Mouse (Mus musculus): ENCODE measurements around the gene 1700012A03Rik. TPM values are rescaled to one million over a fixed set of nuclear protein-coding genes. Genes with fewer than 3 reads are reported as not detected.

1700012A03Rik gene
- polyA plus RNA-seq, 1 experiment from 2014 or later, result not detected

GRCm38 (mm10) chr6:32022537-32022869, 27.5 kb upstream of the 1700012A03Rik start:
- Histone ChIP-seq H3K4me2 (ENCODE audit: low read depth, low read length) (no peak overlapping the region), H3K27me3 (ENCODE audit: control insufficient read depth, insufficient read depth, low read length) (no peaks in the 10 kb centered on the region), H3K9me3 (replicated peaks; ENCODE audit: control insufficient read depth, low read length) (no peaks in the 10 kb centered on the region), H3K4me1 (ENCODE audit: control insufficient read depth, insufficient read depth, low read length) (peaks cover 5% of the 10 kb centered on the region; the same call in 1 of the 2 replicates), H3K36me3 (ENCODE audit: control insufficient read depth, insufficient read depth, low read length) (no peaks in the 10 kb centered on the region), H3K9ac (ENCODE audit: low read length) (no peak overlapping the region), H3K27ac (ENCODE audit: low read length) (no peak overlapping the region), H3K4me3 (replicated peaks; ENCODE audit: low read length) (no peak overlapping the region)
- no peak for ATAC-seq (ENCODE audit: insufficient read depth, low FRiP score)
- 90% methylated on average over 1 of the region's 1 CpGs for WGBS

- Histone ChIP-seq H3K36me3 (ENCODE audit: control insufficient read depth, insufficient read depth, low read length) (no peaks in the 10 kb centered on the region), H3K9ac (ENCODE audit: low read length) (no peak overlapping the region), H3K4me2 (ENCODE audit: low read depth, low read length) (no peak overlapping the region), H3K27ac (ENCODE audit: low read length) (no peak overlapping the region), H3K4me3 (replicated peaks; ENCODE audit: low read length) (no peak overlapping the region), H3K9me3 (replicated peaks; ENCODE audit: control insufficient read depth, low read length) (no peaks in the 10 kb centered on the region), H3K4me1 (ENCODE audit: control insufficient read depth, insufficient read depth, low read length) (no peaks in the 10 kb centered on the region), H3K27me3 (ENCODE audit: control insufficient read depth, insufficient read depth, low read length) (no peaks in the 10 kb centered on the region)
- ATAC-seq (ENCODE audit: insufficient read depth, low FRiP score), result no peak
- 79% methylated on average over 3 of the region's 3 CpGs for WGBS
Observed at GRCm38 (mm10) chr6:32028228-32029009, 21.6 kb upstream of the 1700012A03Rik start.

DNA sequence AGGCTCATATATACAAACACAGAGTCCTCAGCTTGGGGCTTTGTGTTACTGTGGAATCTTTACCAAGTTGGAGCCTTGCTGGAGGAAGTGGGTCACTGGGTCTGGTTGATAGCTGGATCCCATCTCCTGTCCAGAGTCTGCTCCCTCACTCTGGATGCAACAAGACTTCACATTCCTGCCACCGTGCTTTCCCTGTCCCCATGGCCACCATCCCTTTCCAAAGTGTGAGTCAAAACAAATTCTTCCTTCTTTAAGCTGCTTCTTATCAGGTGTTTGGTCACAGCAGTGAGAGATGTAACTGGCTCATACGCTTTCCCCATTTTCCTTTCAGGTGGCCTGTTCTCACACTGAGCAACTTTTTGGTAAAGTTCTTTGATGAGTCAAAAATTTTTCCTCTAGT, 15.8 kb upstream of the 1700012A03Rik start:
- no peaks in the 10 kb centered on the region for H3K4me1 ChIP-seq (ENCODE audit: control insufficient read depth, insufficient read depth, low read length)
- no peak overlapping the region for H3K9ac ChIP-seq (ENCODE audit: low read length)
- H3K4me3 ChIP-seq (replicated peaks; ENCODE audit: low read length), result no peak overlapping the region
- H3K27me3 ChIP-seq (ENCODE audit: control insufficient read depth, insufficient read depth, low read length), result no peaks in the 10 kb centered on the region
- H3K9me3 ChIP-seq (replicated peaks; ENCODE audit: control insufficient read depth, low read length), result no peaks in the 10 kb centered on the region
- H3K4me2 ChIP-seq (ENCODE audit: low read depth, low read length), result no peak overlapping the region
- no peaks in the 10 kb centered on the region for H3K36me3 ChIP-seq (ENCODE audit: control insufficient read depth, insufficient read depth, low read length)
- 62% methylated on average over 2 of the region's 2 CpGs for WGBS
- ATAC-seq (ENCODE audit: insufficient read depth, low FRiP score), result no peak
- H3K27ac ChIP-seq (ENCODE audit: low read length), result no peak overlapping the region

- Histone ChIP-seq H3K4me1 (ENCODE audit: control insufficient read depth, insufficient read depth, low read length) (no peaks in the 10 kb centered on the region), H3K4me3 (replicated peaks; ENCODE audit: low read length) (no peak overlapping the region), H3K4me2 (ENCODE audit: low read depth, low read length) (no peak overlapping the region), H3K9ac (ENCODE audit: low read length) (no peak overlapping the region), H3K36me3 (ENCODE audit: control insufficient read depth, insufficient read depth, low read length) (no peaks in the 10 kb centered on the region), H3K9me3 (replicated peaks; ENCODE audit: control insufficient read depth, low read length) (no peaks in the 10 kb centered on the region), H3K27me3 (ENCODE audit: control insufficient read depth, insufficient read depth, low read length) (no peaks in the 10 kb centered on the region; the same call in 1 of the 2 replicates), H3K27ac (ENCODE audit: low read length) (no peak overlapping the region)
- ATAC-seq (ENCODE audit: insufficient read depth, low FRiP score), result no peak
Observed at GRCm38 (mm10) chr6:32045344-32045743, 4.7 kb upstream of the 1700012A03Rik start.

DNA sequence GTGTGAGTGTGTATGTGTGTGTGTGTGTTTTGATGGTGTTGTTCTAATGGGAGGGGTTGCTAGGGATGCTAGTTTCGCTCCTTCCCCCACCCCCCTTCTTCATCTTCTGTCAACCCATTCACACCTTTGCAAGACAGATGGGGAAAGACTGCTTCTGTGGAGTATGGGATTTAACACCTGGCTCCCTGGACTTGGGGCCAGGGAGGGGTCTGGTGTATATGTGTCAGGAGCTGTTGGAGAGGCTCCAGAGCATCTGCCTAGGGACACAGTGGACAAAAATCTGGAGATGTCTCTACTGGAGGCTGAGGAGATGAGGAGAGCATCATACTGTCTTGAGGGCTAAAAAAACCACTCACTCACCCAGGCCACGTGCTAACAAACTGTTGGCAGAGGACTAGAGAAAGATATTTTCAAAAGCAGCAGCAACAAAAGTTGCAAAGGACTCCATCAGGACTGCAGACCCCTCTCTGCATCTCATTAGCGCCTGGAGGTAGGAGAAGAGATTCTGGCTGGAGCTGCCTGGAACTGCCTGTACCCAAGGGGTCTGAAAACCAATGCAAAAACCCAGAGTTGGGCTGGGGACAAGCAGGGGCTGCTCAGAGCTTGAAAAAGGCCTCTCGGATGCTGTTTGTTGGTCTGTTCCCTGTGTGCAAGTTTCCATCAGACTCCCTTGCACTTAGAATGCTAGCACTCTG, 643 bp upstream of the 1700012A03Rik start:
- Histone ChIP-seq H3K9me3 (replicated peaks; ENCODE audit: control insufficient read depth, low read length) (no peaks in the 10 kb centered on the region), H3K4me1 (ENCODE audit: control insufficient read depth, insufficient read depth, low read length) (no peaks in the 10 kb centered on the region; the same call in 1 of the 2 replicates), H3K9ac (ENCODE audit: low read length) (no peak overlapping the region), H3K27ac (ENCODE audit: low read length) (no peak overlapping the region), H3K27me3 (ENCODE audit: control insufficient read depth, insufficient read depth, low read length) (no peaks in the 10 kb centered on the region; the same call in 1 of the 2 replicates), H3K4me3 (replicated peaks; ENCODE audit: low read length) (no peak overlapping the region), H3K4me2 (ENCODE audit: low read depth, low read length) (no peak overlapping the region), H3K36me3 (ENCODE audit: control insufficient read depth, insufficient read depth, low read length) (no peaks in the 10 kb centered on the region)
- 49% methylated on average over 4 of the region's 4 CpGs for WGBS
- no peak for ATAC-seq (ENCODE audit: insufficient read depth, low FRiP score)

- WGBS, result 47% methylated on average over 6 of the region's 6 CpGs
- Histone ChIP-seq H3K27me3 (ENCODE audit: control insufficient read depth, insufficient read depth, low read length) (no peaks in the 10 kb centered on the region; the same call in 1 of the 2 replicates), H3K4me3 (replicated peaks; ENCODE audit: low read length) (no peak overlapping the region), H3K36me3 (ENCODE audit: control insufficient read depth, insufficient read depth, low read length) (no peaks in the 10 kb centered on the region), H3K9me3 (replicated peaks; ENCODE audit: control insufficient read depth, low read length) (no peaks in the 10 kb centered on the region), H3K4me1 (ENCODE audit: control insufficient read depth, insufficient read depth, low read length) (no peaks in the 10 kb centered on the region; the same call in 1 of the 2 replicates), H3K27ac (ENCODE audit: low read length) (no peak overlapping the region; the same call in 1 of the 2 replicates), H3K4me2 (ENCODE audit: low read depth, low read length) (no peak overlapping the region), H3K9ac (ENCODE audit: low read length) (no peak overlapping the region)
- peak; percentile 75 for ATAC-seq (ENCODE audit: insufficient read depth, low FRiP score)
Observed at GRCm38 (mm10) chr6:32052135-32052915, 2.3 kb downstream of the 1700012A03Rik start.

DNA sequence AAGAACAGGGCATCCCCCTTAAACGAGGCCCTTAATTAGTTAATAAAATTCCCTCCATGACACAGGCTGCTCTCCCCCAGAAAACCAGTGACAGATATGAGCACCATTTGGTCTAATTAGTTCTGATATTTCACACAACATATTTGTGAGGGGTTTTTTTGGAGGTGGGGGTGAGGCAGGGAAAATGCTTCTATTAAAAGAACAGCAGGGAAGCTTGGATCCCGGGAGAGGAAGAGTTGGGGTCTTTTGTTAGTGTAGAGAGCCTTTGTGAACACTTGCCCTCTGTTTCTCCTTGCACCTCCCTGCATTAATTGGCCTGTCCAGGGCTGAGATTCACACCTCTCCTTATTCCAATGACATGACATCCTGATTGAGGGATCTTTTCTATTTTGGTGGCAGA, 6.5 kb downstream of the 1700012A03Rik start:
- Histone ChIP-seq H3K4me3 (replicated peaks; ENCODE audit: low read length) (no peak overlapping the region), H3K4me1 (ENCODE audit: control insufficient read depth, insufficient read depth, low read length) (no peaks in the 10 kb centered on the region; the same call in 1 of the 2 replicates), H3K9me3 (replicated peaks; ENCODE audit: control insufficient read depth, low read length) (no peaks in the 10 kb centered on the region), H3K4me2 (ENCODE audit: low read depth, low read length) (no peak overlapping the region), H3K36me3 (ENCODE audit: control insufficient read depth, insufficient read depth, low read length) (no peaks in the 10 kb centered on the region), H3K27ac (ENCODE audit: low read length) (no peak overlapping the region), H3K9ac (ENCODE audit: low read length) (no peak overlapping the region), H3K27me3 (ENCODE audit: control insufficient read depth, insufficient read depth, low read length) (no peaks in the 10 kb centered on the region)
- WGBS, result 68% methylated on average over 2 of the region's 2 CpGs
- no peak for ATAC-seq (ENCODE audit: insufficient read depth, low FRiP score)

DNA sequence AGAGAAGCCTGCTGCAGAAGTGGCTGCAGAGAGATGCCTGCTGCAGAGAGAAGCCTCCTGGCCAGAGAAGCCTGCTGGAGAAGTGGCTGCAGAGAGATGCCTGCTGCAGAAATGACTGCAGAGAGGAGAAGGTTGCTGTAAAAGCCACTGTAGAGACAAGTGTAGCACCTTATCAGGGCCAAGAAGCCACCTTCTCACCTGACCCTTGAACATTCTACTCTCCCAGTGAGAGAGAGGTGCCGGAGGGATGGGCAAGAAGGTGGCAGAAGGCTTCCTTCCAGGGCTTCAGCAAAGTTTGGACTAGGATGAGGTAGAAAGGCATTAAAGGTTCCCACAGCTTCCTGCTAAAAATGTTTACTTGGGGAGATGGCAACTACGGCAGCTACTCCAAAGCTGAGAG, 8.5 kb downstream of the 1700012A03Rik start:
- Histone ChIP-seq H3K9ac (ENCODE audit: low read length) (no peak overlapping the region), H3K9me3 (replicated peaks; ENCODE audit: control insufficient read depth, low read length) (no peaks in the 10 kb centered on the region)

DNA sequence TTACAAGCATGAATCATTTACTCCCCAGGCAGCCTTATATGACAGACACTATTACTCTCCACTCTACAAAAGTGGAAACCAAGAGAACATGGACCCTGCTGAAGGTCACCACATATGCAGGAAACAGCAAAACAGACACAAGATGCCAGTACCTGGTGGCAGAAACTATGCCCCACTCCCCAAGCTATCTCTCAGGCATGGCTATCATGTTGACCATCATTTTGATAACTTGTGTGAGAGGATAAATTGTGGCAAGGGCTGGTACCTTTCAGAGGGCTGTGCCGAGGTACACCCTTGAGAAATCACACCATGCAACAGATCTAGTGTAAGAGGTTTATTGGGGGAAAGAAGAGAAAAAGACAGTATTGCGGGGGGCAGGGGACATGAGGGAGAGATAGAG, 10.6 kb downstream of the 1700012A03Rik start:
- 85% methylated on average over 2 of the region's 2 CpGs for WGBS
- H3K4me3 ChIP-seq (replicated peaks; ENCODE audit: low read length), result no peak overlapping the region

More for the DNA sequence above, 8.5 kb downstream of the 1700012A03Rik start:
- Histone ChIP-seq H3K4me1 (ENCODE audit: control insufficient read depth, insufficient read depth, low read length) (no peaks in the 10 kb centered on the region), H3K4me3 (replicated peaks; ENCODE audit: low read length) (no peak overlapping the region), H3K27ac (ENCODE audit: low read length) (no peak overlapping the region), H3K36me3 (ENCODE audit: control insufficient read depth, insufficient read depth, low read length) (no peaks in the 10 kb centered on the region), H3K27me3 (ENCODE audit: control insufficient read depth, insufficient read depth, low read length) (no peaks in the 10 kb centered on the region), H3K4me2 (ENCODE audit: low read depth, low read length) (no peak overlapping the region)
- WGBS, result 66% methylated on average over 2 of the region's 2 CpGs
- no peak for ATAC-seq (ENCODE audit: insufficient read depth, low FRiP score)

More for the DNA sequence above, 10.6 kb downstream of the 1700012A03Rik start:
- Histone ChIP-seq H3K36me3 (ENCODE audit: control insufficient read depth, insufficient read depth, low read length) (no peaks in the 10 kb centered on the region), H3K27ac (ENCODE audit: low read length) (no peak overlapping the region), H3K4me2 (ENCODE audit: low read depth, low read length) (no peak overlapping the region), H3K4me1 (ENCODE audit: control insufficient read depth, insufficient read depth, low read length) (no peaks in the 10 kb centered on the region), H3K9ac (ENCODE audit: low read length) (no peak overlapping the region), H3K9me3 (replicated peaks; ENCODE audit: control insufficient read depth, low read length) (no peaks in the 10 kb centered on the region), H3K27me3 (ENCODE audit: control insufficient read depth, insufficient read depth, low read length) (no peaks in the 10 kb centered on the region)
- no peak for ATAC-seq (ENCODE audit: insufficient read depth, low FRiP score)

Data from stomach, embryonic 16.5 days (tissue).